Mouse (Mus musculus) hindbrain, embryonic 16.5 days (tissue): ENCODE results near the gene Map2k1. TPM values are rescaled to one million over a fixed set of nuclear protein-coding genes. Genes with fewer than 3 reads are reported as not detected.
A peak's percentile ranks its signal among the peaks of the same experiment; 100 is the strongest.
"Not testable (repeated sequence)": the region's sequence is repeated elsewhere in the genome, so short reads cannot be mapped to it uniquely, and the experiment has no call there.

ENCODE experiments used
- ATAC-seq: fragments of 200-750 bp; cut with Nextera tagmentation; 2 replicates; pipeline ENCODE4 v1.8.0; 2017; ENCODE audit warnings: moderate TSS enrichment, moderate library complexity
- H3K27ac ChIP-seq: fragments of 300-500 bp; sonication (generic); 2 replicates; pipeline ENCODE4 v1.5.1; 2014; ENCODE audit warnings: low read depth, mild to moderate bottlenecking, control low read depth, low read length, moderate library complexity
- H3K27me3 ChIP-seq: fragments of 300-500 bp; sonication (generic); replicated peaks from 2 replicates; pipeline ENCODE4 v1.6.1; 2014; ENCODE audit warnings: low read length; ENCODE audit not compliant: control insufficient read depth, insufficient read depth
- H3K36me3 ChIP-seq: fragments of 300-500 bp; sonication (generic); 2 replicates; pipeline ENCODE4 v1.6.1; 2014; ENCODE audit warnings: mild to moderate bottlenecking, low read length, moderate library complexity, mixed read lengths; ENCODE audit not compliant: control insufficient read depth, insufficient read depth
- H3K4me1 ChIP-seq: fragments of 300-500 bp; sonication (generic); 2 replicates; pipeline ENCODE4 v1.6.1; 2014; ENCODE audit warnings: low read depth, low read length; ENCODE audit not compliant: control insufficient read depth, insufficient read depth
- H3K4me2 ChIP-seq: fragments of 300-500 bp; sonication (generic); 2 replicates; pipeline ENCODE4 v1.6.1; 2014; ENCODE audit warnings: mild to moderate bottlenecking, low read length, control low read depth, moderate library complexity
- H3K4me3 ChIP-seq: fragments of 300-500 bp; sonication (generic); 2 replicates; pipeline ENCODE4 v1.5.1; 2014; ENCODE audit warnings: mild to moderate bottlenecking, low read length, control low read depth, moderate library complexity
- H3K9ac ChIP-seq: fragments of 300-500 bp; sonication (generic); 2 replicates; pipeline ENCODE4 v1.6.1; 2014; ENCODE audit warnings: low read depth, mild to moderate bottlenecking, control low read depth, low read length, moderate library complexity
- H3K9me3 ChIP-seq: fragments of 300-500 bp; sonication (generic); 2 replicates; pipeline ENCODE4 v1.6.1; 2014; ENCODE audit warnings: mild to moderate bottlenecking, low read length, moderate library complexity; ENCODE audit not compliant: control insufficient read depth
- WGBS: fragments of 180-500 bp; shearing (Covaris S2); extraction: QIAGEN DNeasy Blood & Tissue Kit; methylation state at CpG from one replicate; pipeline ENCODE4 v1.1.7; 2014; 5-methylcytosine and 5-hydroxymethylcytosine counted together
- polyA plus RNA-seq: library from polyadenylated mRNA; unstranded; fragments of >200 nt; fragmentation: Nextera tagmentation; extraction: Ambion mirVana; gene quantifications from 2 replicates; pipeline ENCODE4 v1.2.1, GENCODE M21; 2015

Gene Map2k1
- 78.7 and 83.9 TPM in 2 replicates for polyA plus RNA-seq

DNA sequence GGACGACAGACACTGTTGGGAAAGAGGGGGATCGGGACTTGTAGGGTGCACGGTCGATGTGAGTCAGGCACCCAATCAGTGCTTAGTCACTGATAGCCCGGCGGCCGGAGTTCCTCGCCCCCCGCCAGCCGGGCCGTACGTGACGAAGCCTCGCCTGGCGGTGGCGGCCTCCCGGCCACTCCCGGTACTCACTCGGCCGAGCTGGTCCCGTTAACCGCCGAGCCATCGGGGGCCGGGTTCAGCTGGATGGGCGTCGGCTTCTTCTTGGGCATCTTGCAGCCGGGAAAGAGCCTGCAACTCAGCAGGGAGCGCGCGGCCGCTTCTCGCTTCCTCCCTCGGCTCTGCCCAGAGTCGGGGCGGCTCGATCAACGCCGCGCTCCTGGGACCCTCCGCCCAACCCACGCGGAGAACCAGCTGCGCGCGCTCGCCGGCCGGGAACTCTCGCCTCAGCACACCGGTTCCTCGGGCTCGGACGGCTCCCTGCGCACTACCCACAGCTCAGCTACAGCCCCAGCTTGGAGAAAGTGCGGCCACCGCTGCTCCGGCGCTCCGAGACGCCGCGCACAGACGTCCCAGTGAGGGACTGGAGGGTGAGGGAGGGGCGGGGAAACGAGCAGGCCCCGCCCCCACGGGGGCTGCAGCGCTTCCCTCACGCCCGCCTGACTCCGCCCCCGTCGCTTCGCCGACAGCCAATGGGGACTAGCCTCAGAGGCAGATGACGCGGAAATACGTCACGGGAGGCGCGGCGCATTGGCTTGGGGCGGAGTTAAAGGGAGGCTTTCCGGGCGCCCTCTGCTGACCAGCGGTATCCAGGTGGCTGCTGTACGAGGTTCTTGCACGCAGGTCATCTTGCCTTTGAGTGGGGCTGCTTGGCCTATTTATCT, at the start of gene Map2k1:
Gene Map2k1, minus strand, starts transcription at position 611 of the 884 bp plus-strand sequence.
- under 1% methylated on average over 83 of the region's 89 CpGs for WGBS
- ATAC-seq = peak; percentile 98
- peak within 1 kb of the TSS; percentile 81 for H3K4me3 ChIP-seq
- H3K4me2 ChIP-seq = peak within 1 kb of the TSS; percentile 75
- peak within 1 kb of the TSS; percentile 91 for H3K27ac ChIP-seq
- H3K27me3 ChIP-seq = no peaks in the 10 kb centered on the region
- peaks cover 9% of the 10 kb centered on the region for H3K4me1 ChIP-seq
- H3K36me3 ChIP-seq = no peaks in the 10 kb centered on the region
- no peaks in the 10 kb centered on the region for H3K9me3 ChIP-seq
- peak within 1 kb of the TSS; percentile 86 for H3K9ac ChIP-seq

DNA sequence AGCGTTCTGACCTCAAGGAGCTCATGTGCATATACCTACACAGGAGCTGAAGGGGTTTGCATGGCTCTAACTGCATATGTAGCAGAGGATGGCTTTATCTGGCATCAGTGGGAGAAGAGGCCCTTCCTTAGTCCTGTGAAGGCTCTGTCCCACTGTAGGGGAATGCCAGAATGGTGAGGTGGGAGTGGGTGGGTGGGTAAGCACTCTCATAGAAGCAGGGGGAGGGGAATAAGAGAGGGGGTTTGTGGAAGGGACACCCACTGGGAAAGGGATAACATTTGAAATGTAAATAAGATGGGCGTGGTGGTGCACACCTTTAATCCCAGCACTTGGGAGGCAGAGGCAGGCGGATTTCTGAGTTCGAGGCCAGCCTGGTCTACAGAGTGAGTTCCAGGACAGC, 49.7 kb upstream of the Map2k1 start:
- not testable (repeated sequence) for H3K36me3 ChIP-seq

GRCm38 (mm10) chr9:64282404-64282987, 29.1 kb upstream of the Map2k1 start:
- Histone ChIP-seq H3K4me3 (peak overlapping the region; percentile 80), H3K9ac (0 out of 2 replicates have a peak overlapping the region, but pooled peaks have one; percentile 20), H3K27ac (no peak overlapping the region), H3K4me1 (peaks cover 7% of the 10 kb centered on the region), H3K4me2 (peak overlapping the region; percentile 69), H3K36me3 (no peaks in the 10 kb centered on the region), H3K9me3 (no peaks in the 10 kb centered on the region), H3K27me3 (no peaks in the 10 kb centered on the region)
- no peak for ATAC-seq
- WGBS = 71% methylated on average over 5 of the region's 5 CpGs

More for the DNA sequence above, 49.7 kb upstream of the Map2k1 start:
- H3K27ac ChIP-seq, H3K9ac ChIP-seq, H3K27me3 ChIP-seq, H3K9me3 ChIP-seq, H3K4me3 ChIP-seq, ATAC-seq, H3K4me2 ChIP-seq, H3K4me1 ChIP-seq: not testable (repeated sequence)
- 95% methylated on average over 4 of the region's 4 CpGs for WGBS

GRCm38 (mm10) chr9:64281781-64282178, 28.3 kb upstream of the Map2k1 start:
- under 1% methylated on average over 24 of the region's 24 CpGs for WGBS
- Histone ChIP-seq H3K4me3 (peak overlapping the region; percentile 80), H3K4me2 (peak overlapping the region; percentile 69)

GRCm38 (mm10) chr9:64281105-64281780, 27.8 kb upstream of the Map2k1 start, which contains the start of gene Tipin:
Tipin (plus strand) TSS chr9:64281581.
- 2% methylated on average over 46 of the region's 46 CpGs for WGBS
- H3K9ac ChIP-seq = peak within 1 kb of the TSS; percentile 88
- H3K36me3 ChIP-seq = no peaks in the 10 kb centered on the region
- peak within 1 kb of the TSS; percentile 80 for H3K4me3 ChIP-seq
- peak; percentile 96 for ATAC-seq
- peak within 1 kb of the TSS; percentile 69 for H3K4me2 ChIP-seq
- H3K27me3 ChIP-seq = no peaks in the 10 kb centered on the region
- H3K27ac ChIP-seq = peak within 1 kb of the TSS; percentile 84
- H3K9me3 ChIP-seq = no peaks in the 10 kb centered on the region
- H3K4me1 ChIP-seq = peaks cover 7% of the 10 kb centered on the region

More at GRCm38 (mm10) chr9:64281781-64282178, 28.3 kb upstream of the Map2k1 start:
- Histone ChIP-seq H3K27ac (peak overlapping the region; percentile 84), H3K9me3 (no peaks in the 10 kb centered on the region), H3K4me1 (peaks cover 7% of the 10 kb centered on the region), H3K27me3 (no peaks in the 10 kb centered on the region), H3K9ac (peak overlapping the region; percentile 88), H3K36me3 (no peaks in the 10 kb centered on the region)
- ATAC-seq = peak; percentile 93

GRCm38 (mm10) chr9:64278665-64279310, 25.4 kb upstream of the Map2k1 start:
- no peaks in the 10 kb centered on the region for H3K27me3 ChIP-seq
- H3K4me3 ChIP-seq = no peak overlapping the region
- no peaks in the 10 kb centered on the region for H3K9me3 ChIP-seq
- H3K4me1 ChIP-seq = peaks cover 7% of the 10 kb centered on the region
- no peaks in the 10 kb centered on the region for H3K36me3 ChIP-seq
- no peak for ATAC-seq
- WGBS = 94% methylated on average over 6 of the region's 6 CpGs
- no peak overlapping the region for H3K27ac ChIP-seq
- no peak overlapping the region for H3K4me2 ChIP-seq
- no peak overlapping the region for H3K9ac ChIP-seq

DNA sequence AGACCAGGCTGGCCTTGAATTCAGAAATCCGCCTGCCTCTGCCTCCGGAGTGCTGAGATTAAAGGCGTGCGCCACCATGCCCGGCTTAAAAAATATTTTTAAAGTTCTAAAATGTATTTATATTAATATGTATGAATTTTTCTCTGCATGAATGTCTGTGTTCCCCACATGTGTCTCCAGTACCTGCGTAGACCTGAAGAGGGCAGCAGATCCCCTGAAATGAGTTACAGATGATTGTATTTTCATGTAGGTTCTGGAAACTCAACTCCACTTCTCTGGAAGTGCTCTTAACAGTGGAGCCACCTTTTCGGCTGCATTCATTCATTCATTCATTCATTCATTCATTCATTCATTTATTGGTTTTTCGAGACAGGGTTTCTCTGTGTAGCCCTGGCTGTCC, 24.3 kb upstream of the Map2k1 start:
- Histone ChIP-seq H3K9ac (no peak overlapping the region), H3K4me2 (no peak overlapping the region), H3K9me3 (no peaks in the 10 kb centered on the region), H3K27ac (no peak overlapping the region), H3K4me1 (peaks cover 7% of the 10 kb centered on the region), H3K36me3 (no peaks in the 10 kb centered on the region), H3K4me3 (no peak overlapping the region), H3K27me3 (no peaks in the 10 kb centered on the region)
- ATAC-seq = no peak
- WGBS = 74% methylated on average over 8 of the region's 8 CpGs

DNA sequence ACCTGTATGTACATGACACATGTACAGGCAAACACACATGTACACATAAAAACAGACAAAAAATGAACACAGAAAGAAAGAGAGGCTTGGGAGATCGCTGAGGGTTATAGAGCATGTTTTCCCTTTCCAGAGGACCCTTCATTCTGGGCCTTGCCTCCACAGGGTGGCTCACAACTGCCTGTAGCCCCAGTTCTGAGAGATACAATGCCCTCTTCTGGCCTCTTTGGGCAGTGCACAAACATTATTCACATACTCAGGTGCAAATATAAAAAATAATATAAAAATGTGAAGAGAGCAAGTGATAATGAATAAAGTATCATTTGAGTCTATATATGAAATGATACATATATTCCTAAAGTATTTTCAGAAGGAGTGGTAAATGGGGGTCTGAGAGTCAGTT, 21.5 kb upstream of the Map2k1 start:
- no peak overlapping the region for H3K4me2 ChIP-seq
- no peaks in the 10 kb centered on the region for H3K27me3 ChIP-seq
- H3K4me1 ChIP-seq = no peaks in the 10 kb centered on the region
- no peaks in the 10 kb centered on the region for H3K36me3 ChIP-seq
- H3K9me3 ChIP-seq = no peaks in the 10 kb centered on the region
- ATAC-seq = no peak
- H3K4me3 ChIP-seq = no peak overlapping the region
- no peak overlapping the region for H3K9ac ChIP-seq
- H3K27ac ChIP-seq = no peak overlapping the region
- 71% methylated on average over 1 of the region's 1 CpGs for WGBS
